Mouse (Mus musculus) cortical plate, adult 2 months (tissue): ENCODE results near the gene Lefty2.

Experiments
- CTCF ChIP-seq: fragments of 200-500 bp; IDR thresholded peaks from 2 replicates; pipeline ENCODE4 v1.5.1; 2011; ENCODE audit warnings: mild to moderate bottlenecking, control low read depth, low read length; ENCODE audit not compliant: insufficient read depth; ENCODE audit errors: extremely low read depth
- POLR2A ChIP-seq: fragments of 200-500 bp; IDR thresholded peaks from 2 replicates; pipeline ENCODE4 v1.6.1; 2011; ENCODE audit warnings: mild to moderate bottlenecking, low read length, control low read depth; ENCODE audit not compliant: insufficient read depth; ENCODE audit errors: extremely low read depth

- TF ChIP-seq CTCF (no peak), POLR2A (no peak)
Measured at GRCm38 (mm10) chr1:180849701-180850301, 43.1 kb upstream of the Lefty2 start.
